8 mouse cellular contexts compared by ENCODE assay signal in genomic region chr7:43562651-43563070, GRCm38 (mm10). TPM values are rescaled to one million over a fixed set of nuclear protein-coding genes. Genes with fewer than 3 reads are reported as not detected.
DNase-seq lines count a peak whose midpoint lies in the region; ATAC-seq lines count a peak whose summit lies in the region.

No protein-coding gene starts in this region.

- H3K36me3 ChIP-seq in embryonic facial prominence, embryonic 12.5 days, result peaks cover 25% of the 10 kb centered on the region

- peak overlapping the region; percentile 73 for H3K9ac ChIP-seq in embryonic facial prominence, embryonic 12.5 days

- peak overlapping the region; percentile 70 for H3K4me2 ChIP-seq in embryonic facial prominence, embryonic 12.5 days (replicated peaks)

- peaks cover 15% of the 10 kb centered on the region for H3K4me1 ChIP-seq in embryonic facial prominence, embryonic 12.5 days

- peak overlapping the region; percentile 91 for H3K27ac ChIP-seq in embryonic facial prominence, embryonic 12.5 days

- peak; percentile 50 for DNase-seq in 3T3-L1 (ENCODE audit: low read depth, low spot score)
- peak; percentile 58 for DNase-seq in CD4-positive helper T cell, adult 2 months (ENCODE audit: low read depth, low spot score)
- peak; percentile 18 for DNase-seq in hindlimb bud, embryonic 11.5 days (ENCODE audit: extremely low spot score, low read depth, low spot score)
- peak; percentile 35 for DNase-seq in lung, postnatal 36 days
- DNase-seq in retina, postnatal 7 days (ENCODE audit: low read depth, low spot score), result peak; percentile 30
- DNase-seq in layer of hippocampus, postnatal 10 days (ENCODE audit: low spot score in 2 of 2), result no peak

- 0% methylated on average over 10 of the region's 10 CpGs for WGBS in embryonic facial prominence, embryonic 12.5 days

- H3K9me3 ChIP-seq in embryonic facial prominence, embryonic 12.5 days, result no peaks in the 10 kb centered on the region

- ATAC-seq in embryonic facial prominence, embryonic 12.5 days (ENCODE audit: insufficient number of reproducible peaks, insufficient read depth, low FRiP score, low TSS enrichment), result no peak
- no peak; the same call in 1 of the 2 replicates for ATAC-seq in monocyte, adult 5-6 weeks (replicated peaks; ENCODE audit: insufficient number of reproducible peaks, low FRiP score, low TSS enrichment, poor library complexity, severe bottlenecking)

- H3K27me3 ChIP-seq in embryonic facial prominence, embryonic 12.5 days, result no peaks in the 10 kb centered on the region

- peak overlapping the region; percentile 80 for H3K4me3 ChIP-seq in embryonic facial prominence, embryonic 12.5 days

RNA-seq across cellular contexts. Expression of gene Zfp658, which starts 0.6 kb away (rescaled TPM):
- polyA plus RNA-seq in embryonic facial prominence, embryonic 12.5 days (2016; fragmentation: Nextera tagmentation; extraction: Ambion mirVana), result 6.1 and 6.5 TPM in 2 replicates
- 2.2 to 8.1 TPM (median 3.0 TPM) in 3 replicates for total RNA-seq in monocyte, adult 5-6 weeks (2017)
- total RNA-seq in layer of hippocampus, postnatal 10 days (2021), result 1 to 10 TPM; 6.4 to 6.5 TPM

RNA-seq across cellular contexts. Expression of gene Zfp719, which starts 16.7 kb away (rescaled TPM):
- 15.1 and 16.5 TPM in 2 replicates for polyA plus RNA-seq in embryonic facial prominence, embryonic 12.5 days (2016; fragmentation: Nextera tagmentation; extraction: Ambion mirVana)
- total RNA-seq in monocyte, adult 5-6 weeks (2017), result 4.9 to 7.5 TPM (median 6.8 TPM) in 3 replicates
- total RNA-seq in layer of hippocampus, postnatal 10 days (2021), result 10 to 100 TPM; 19.9 to 25.9 TPM

RNA-seq across cellular contexts. Expression of gene Cd33, which starts 18.4 kb away (rescaled TPM):
- 0.66 and 1.1 TPM in 2 replicates for polyA plus RNA-seq in embryonic facial prominence, embryonic 12.5 days (2016; fragmentation: Nextera tagmentation; extraction: Ambion mirVana)
- total RNA-seq in monocyte, adult 5-6 weeks (2017), result 2.6 to 12.3 TPM (median 6.2 TPM) in 3 replicates
- 1 to 10 TPM; 5.5 to 8.4 TPM for total RNA-seq in layer of hippocampus, postnatal 10 days (2021)

RNA-seq across cellular contexts. Expression of gene Zfp819, which starts 44.3 kb away (rescaled TPM):
- 0.31 and 0.56 TPM in 2 replicates for polyA plus RNA-seq in embryonic facial prominence, embryonic 12.5 days (2016; fragmentation: Nextera tagmentation; extraction: Ambion mirVana)
- 0.43 TPM in 1 of 3 replicates, not detected in the others for total RNA-seq in monocyte, adult 5-6 weeks (2017)
- under 1 TPM in 1 of 2 experiments, not detected in 1; 0.36 TPM for total RNA-seq in layer of hippocampus, postnatal 10 days (2021)

RNA-seq across cellular contexts. Expression of gene 4931406B18Rik, which starts 56.9 kb away (rescaled TPM):
- polyA plus RNA-seq in embryonic facial prominence, embryonic 12.5 days (2016; fragmentation: Nextera tagmentation; extraction: Ambion mirVana), result not detected in 2 replicates
- total RNA-seq in monocyte, adult 5-6 weeks (2017), result not detected in 3 replicates
- not detected for total RNA-seq in layer of hippocampus, postnatal 10 days (2021)

Comparison
In these comparisons a context has a peak if more than half of its experiments do, and no peak if none do; other contexts are left out.
1. DNase-seq: peak in 3T3-L1 (single experiment), CD4-positive helper T cell, adult 2 months (single experiment), hindlimb bud, embryonic 11.5 days (single experiment), lung, postnatal 36 days (single experiment) and retina, postnatal 7 days (single experiment); none in layer of hippocampus, postnatal 10 days (0 of 2).